Mouse (Mus musculus) liver, embryonic 14.5 days (tissue): ENCODE data around the gene Syne3.

Source experiments
- CTCF ChIP-seq: IDR thresholded peaks from 2 replicates; pipeline ENCODE4 v1.5.1; 2016; ENCODE audit warnings: antibody characterized with exemption, low read depth, control low read depth
- EP300 ChIP-seq: IDR thresholded peaks from 2 replicates; pipeline ENCODE4 v1.6.1; 2016; ENCODE audit warnings: antibody characterized with exemption, low read depth

GRCm38 (mm10) chr12:105038918-105039317 lies 29.3 kb upstream of the Syne3 start:
- TF ChIP-seq CTCF (no peak), EP300 (no peak)
